Mouse (Mus musculus) CD4-positive, CD25-positive, alpha-beta regulatory T cell, adult 9 weeks (primary cell): ENCODE measurements around the gene Mtx1. TPM values are rescaled to one million over a fixed set of nuclear protein-coding genes. Genes with fewer than 3 reads are reported as not detected.

Experiments
- polyA plus RNA-seq: library from polyadenylated mRNA; unstranded; fragments of 100-300 nt; shearing (Covaris generic); gene quantifications from one replicate; pipeline ENCODE4 v1.2.1, GENCODE M21; 2017

Mtx1 gene
- polyA plus RNA-seq = 151 TPM

GRCm38 (mm10) chr3:89226900-89227299 is at the start of gene Mtx1:
Gene Mtx1, minus strand, starts transcription at chr3:89227088.

GRCm38 (mm10) chr3:89270051-89270755 is 43.3 kb upstream of the Mtx1 start, which contains the start of gene Slc50a1:
Gene Slc50a1, minus strand, starts transcription at chr3:89270570.

GRCm38 (mm10) chr3:89259076-89259475 is 32.2 kb upstream of the Mtx1 start, which contains the start of gene Dpm3:
Gene Dpm3, plus strand, starts transcription at chr3:89259358.

GRCm38 (mm10) chr3:89246261-89247100 is 19.6 kb upstream of the Mtx1 start, which contains the start of gene Trim46:
Gene Trim46, minus strand, starts transcription at chr3:89246309.

GRCm38 (mm10) chr3:89245688-89246171 is 18.8 kb upstream of the Mtx1 start, which contains the start of gene Krtcap2:
Gene Krtcap2, plus strand, starts transcription at chr3:89245966.

GRCm38 (mm10) chr3:89228836-89229235 is 1.9 kb upstream of the Mtx1 start, which contains the start of gene Muc1:
Gene Muc1, plus strand, starts transcription at chr3:89229057.

GRCm38 (mm10) chr3:89214681-89215411 is 12.0 kb downstream of the Mtx1 start, which contains the start of gene Thbs3:
Gene Thbs3, plus strand, starts transcription at chr3:89215180.

GRCm38 (mm10) chr3:89202253-89203141 is 24.4 kb downstream of the Mtx1 start, which contains the start of gene Gba:
Gene Gba, plus strand, starts transcription at chr3:89202928.

GRCm38 (mm10) chr3:89183058-89183958 is 43.6 kb downstream of the Mtx1 start, which contains the start of gene Fam189b:
Gene Fam189b, plus strand, starts transcription at chr3:89183143.

GRCm38 (mm10) chr3:89177242-89178106 is 49.4 kb downstream of the Mtx1 start, which contains the start of gene Scamp3:
Gene Scamp3, plus strand, starts transcription at chr3:89177473.

GRCm38 (mm10) chr3:89164506-89165267 is 62.2 kb downstream of the Mtx1 start, which contains the start of gene Clk2:
Gene Clk2, plus strand, starts transcription at chr3:89164795.

GRCm38 (mm10) chr3:89159616-89160344 is 67.1 kb downstream of the Mtx1 start, which contains the start of gene Hcn3:
Gene Hcn3, minus strand, starts transcription at chr3:89160196.

Other genes starting within 250 kb of the Mtx1 start
- gene Rusc1, start 133.8 kb downstream of the Mtx1 start, polyA plus RNA-seq = 55.7 TPM
- not detected for gene Gm43738, start 126.0 kb downstream of the Mtx1 start, polyA plus RNA-seq
- 114 TPM for gene Fdps, start 125.1 kb downstream of the Mtx1 start, polyA plus RNA-seq
- gene Pklr, start 90.9 kb downstream of the Mtx1 start, polyA plus RNA-seq = not detected
- 1.4 TPM for gene Hcn3, start 66.9 kb downstream of the Mtx1 start, polyA plus RNA-seq
- gene Clk2, start 62.3 kb downstream of the Mtx1 start, polyA plus RNA-seq = 24.5 TPM
- 319 TPM for gene Scamp3, start 49.6 kb downstream of the Mtx1 start, polyA plus RNA-seq
- 240 TPM for gene Fam189b, start 43.9 kb downstream of the Mtx1 start, polyA plus RNA-seq
- gene Gba, start 24.2 kb downstream of the Mtx1 start, polyA plus RNA-seq = 144 TPM
- 2.3 TPM for gene Thbs3, start 11.9 kb downstream of the Mtx1 start, polyA plus RNA-seq
- 0.79 TPM for gene Muc1, start 2.0 kb upstream of the Mtx1 start, polyA plus RNA-seq
- 281 TPM for gene Krtcap2, start 18.9 kb upstream of the Mtx1 start, polyA plus RNA-seq
- 4.5 TPM for gene Trim46, start 19.2 kb upstream of the Mtx1 start, polyA plus RNA-seq
- 132 TPM for gene Dpm3, start 32.3 kb upstream of the Mtx1 start, polyA plus RNA-seq
- gene Slc50a1, start 43.5 kb upstream of the Mtx1 start, polyA plus RNA-seq = 288 TPM
- not detected for gene Efna1, start 54.1 kb upstream of the Mtx1 start, polyA plus RNA-seq
- gene Efna3, start 95.9 kb upstream of the Mtx1 start, polyA plus RNA-seq = not detected
- 0.46 TPM for gene Efna4, start 110.9 kb upstream of the Mtx1 start, polyA plus RNA-seq
- gene Adam15, start 122.9 kb upstream of the Mtx1 start, polyA plus RNA-seq = 7.2 TPM
- 0.20 TPM for gene Dcst2, start 134.9 kb upstream of the Mtx1 start, polyA plus RNA-seq
- 1.0 TPM for gene Dcst1, start 138.2 kb upstream of the Mtx1 start, polyA plus RNA-seq
- gene Zbtb7b, start 167.7 kb upstream of the Mtx1 start, polyA plus RNA-seq = 62.0 TPM
- not detected for gene Lenep, start 175.7 kb upstream of the Mtx1 start, polyA plus RNA-seq
- 69.2 TPM for gene Flad1, start 184.8 kb upstream of the Mtx1 start, polyA plus RNA-seq
- 30.0 TPM for gene Cks1b, start 191.3 kb upstream of the Mtx1 start, polyA plus RNA-seq
- 99.8 TPM for gene Shc1, start 191.4 kb upstream of the Mtx1 start, polyA plus RNA-seq
- 25.5 TPM for gene Pygo2, start 203.1 kb upstream of the Mtx1 start, polyA plus RNA-seq
- 175 TPM for gene Pbxip1, start 209.6 kb upstream of the Mtx1 start, polyA plus RNA-seq
- 27.0 TPM for gene Pmvk, start 227.5 kb upstream of the Mtx1 start, polyA plus RNA-seq